Comparison of ENCODE assay signal across 8 mouse cellular contexts in genomic region chr3:116424973-116425284, GRCm38 (mm10). TPM values are rescaled to one million over a fixed set of nuclear protein-coding genes. Genes with fewer than 3 reads are reported as not detected.
DNase-seq lines count a peak whose midpoint lies in the region; ATAC-seq lines count a peak whose summit lies in the region.

No protein-coding gene starts in this region.

- DNase-seq in CD4-positive, CD25-positive, alpha-beta regulatory T cell, adult 2 months (ENCODE audit: low read depth, low spot score) = peak; percentile 90
- peak; percentile 70 for DNase-seq in brain, embryonic 18.5 days (ENCODE audit: low read depth, low spot score)
- peak; percentile 91 for DNase-seq in kidney, postnatal 10 days
- DNase-seq in natural killer cell, adult 2 months (ENCODE audit: low spot score in 2 of 2) = peak; percentile 74 to 82

- peak; percentile 83 for ATAC-seq in erythroid progenitor cell, adult 5-6 weeks (replicated peaks; ENCODE audit: low FRiP score, poor library complexity, severe bottlenecking)
- ATAC-seq in heart, embryonic 13.5 days (ENCODE audit: extremely low read depth, insufficient number of reproducible peaks, low FRiP score, low TSS enrichment) = no peak; the same call in 1 of the 2 replicates
- peak; percentile 77 for ATAC-seq in liver, embryonic 12.5 days
- ATAC-seq in stomach, embryonic 15.5 days (ENCODE audit: insufficient read depth, low FRiP score, low read depth) = peak; percentile 78; the same call in 1 of the 2 replicates

- peak overlapping the region; percentile 98 for H3K4me3 ChIP-seq in heart, embryonic 13.5 days
- peak overlapping the region; percentile 86 for H3K4me3 ChIP-seq in liver, embryonic 12.5 days
- H3K4me3 ChIP-seq in stomach, embryonic 15.5 days (replicated peaks) = peak overlapping the region; percentile 97

- 0 out of 2 replicates have a peak, but pooled peaks cover 4% of the 10 kb centered on the region for H3K36me3 ChIP-seq in heart, embryonic 13.5 days
- H3K36me3 ChIP-seq in liver, embryonic 12.5 days = peaks cover 6% of the 10 kb centered on the region; the same call in 1 of the 2 replicates
- H3K36me3 ChIP-seq in stomach, embryonic 15.5 days = no peaks in the 10 kb centered on the region

- no peaks in the 10 kb centered on the region for H3K27me3 ChIP-seq in heart, embryonic 13.5 days (replicated peaks)
- H3K27me3 ChIP-seq in liver, embryonic 12.5 days (replicated peaks) = no peaks in the 10 kb centered on the region
- no peaks in the 10 kb centered on the region for H3K27me3 ChIP-seq in stomach, embryonic 15.5 days (replicated peaks)

- under 1% methylated on average over 11 of the region's 11 CpGs for WGBS in heart, embryonic 13.5 days
- WGBS in liver, embryonic 12.5 days (ENCODE audit: insufficient replicate concordance) = 2% methylated on average over 11 of the region's 11 CpGs
- under 1% methylated on average over 11 of the region's 11 CpGs for WGBS in stomach, embryonic 15.5 days

- peak overlapping the region; percentile 87 for H3K27ac ChIP-seq in heart, embryonic 13.5 days (replicated peaks)
- H3K27ac ChIP-seq in liver, embryonic 12.5 days = peak overlapping the region; percentile 84
- peak overlapping the region; percentile 96 for H3K27ac ChIP-seq in stomach, embryonic 15.5 days

- H3K4me1 ChIP-seq in heart, embryonic 13.5 days = peaks cover 23% of the 10 kb centered on the region
- peaks cover 26% of the 10 kb centered on the region for H3K4me1 ChIP-seq in liver, embryonic 12.5 days
- peaks cover 12% of the 10 kb centered on the region for H3K4me1 ChIP-seq in stomach, embryonic 15.5 days

- H3K4me2 ChIP-seq in heart, embryonic 13.5 days = peak overlapping the region; percentile 97
- H3K4me2 ChIP-seq in liver, embryonic 12.5 days = peak overlapping the region; percentile 99
- H3K4me2 ChIP-seq in stomach, embryonic 15.5 days = peak overlapping the region; percentile 92

- peak overlapping the region; percentile 94 for H3K9ac ChIP-seq in heart, embryonic 13.5 days
- peak overlapping the region; percentile 91 for H3K9ac ChIP-seq in liver, embryonic 12.5 days
- H3K9ac ChIP-seq in stomach, embryonic 15.5 days = peak overlapping the region; percentile 74; the same call in 1 of the 2 replicates

- H3K9me3 ChIP-seq in heart, embryonic 13.5 days = no peaks in the 10 kb centered on the region
- no peaks in the 10 kb centered on the region for H3K9me3 ChIP-seq in liver, embryonic 12.5 days (replicated peaks)
- H3K9me3 ChIP-seq in stomach, embryonic 15.5 days = no peaks in the 10 kb centered on the region

RNA-seq across cellular contexts. Expression of gene Cdc14a, which starts 1.1 kb away (rescaled TPM):
- total RNA-seq in erythroid progenitor cell, adult 5-6 weeks (2015; ENCODE audit: low replicate concordance) = 18.4 and 25.6 TPM in 2 replicates
- total RNA-seq in erythroid progenitor cell, adult 5-6 weeks (2017; ENCODE audit: low replicate concordance) = 23.5 and 28.5 TPM in 2 replicates
- 3.6 and 3.9 TPM in 2 replicates for polyA plus RNA-seq in heart, embryonic 13.5 days (2015; fragmentation: Nextera tagmentation; extraction: Ambion mirVana)
- polyA plus RNA-seq in liver, embryonic 12.5 days (2016; fragmentation: Nextera tagmentation; extraction: Ambion mirVana) = 4.2 and 5.1 TPM in 2 replicates
- polyA plus RNA-seq in stomach, embryonic 15.5 days (2015; fragmentation: Nextera tagmentation; extraction: Ambion mirVana) = 9.1 and 9.2 TPM in 2 replicates
